Mouse (Mus musculus) forebrain, embryonic 12.5 days (tissue): ENCODE results near the gene Catsper1. TPM values are rescaled to one million over a fixed set of nuclear protein-coding genes. Genes with fewer than 3 reads are reported as not detected.
A peak's percentile ranks its signal among the peaks of the same experiment; 100 is the strongest.

Experiments
- ATAC-seq: fragments of 200-750 bp; cut with Nextera tagmentation; 2 replicates; pipeline ENCODE4 v1.8.0; 2017; ENCODE audit warnings: moderate TSS enrichment; ENCODE audit not compliant: low FRiP score
- H3K27ac ChIP-seq: fragments of 300-500 bp; sonication (generic); 2 replicates; pipeline ENCODE4 v1.5.1; 2016; ENCODE audit warnings: mild to moderate bottlenecking
- H3K27me3 ChIP-seq: fragments of 300-500 bp; sonication (generic); 2 replicates; pipeline ENCODE4 v1.6.1; 2016; ENCODE audit warnings: mild to moderate bottlenecking
- H3K36me3 ChIP-seq: fragments of 300-500 bp; sonication (generic); replicated peaks from 2 replicates; pipeline ENCODE4 v1.6.1; 2016; ENCODE audit warnings: mild to moderate bottlenecking
- H3K4me1 ChIP-seq: fragments of 300-500 bp; sonication (generic); 2 replicates; pipeline ENCODE4 v1.6.1; 2016
- H3K4me2 ChIP-seq: fragments of 300-500 bp; sonication (generic); 2 replicates; pipeline ENCODE4 v1.6.1; 2016; ENCODE audit warnings: mild to moderate bottlenecking, moderate library complexity
- H3K4me3 ChIP-seq: fragments of 300-500 bp; sonication (generic); replicated peaks from 2 replicates; pipeline ENCODE4 v1.5.1; 2016; ENCODE audit warnings: mild to moderate bottlenecking
- H3K9ac ChIP-seq: fragments of 300-500 bp; sonication (generic); 2 replicates; pipeline ENCODE4 v1.6.1; 2016; ENCODE audit warnings: mild to moderate bottlenecking
- H3K9me3 ChIP-seq: fragments of 300-500 bp; sonication (generic); 2 replicates; pipeline ENCODE4 v1.6.1; 2016
- WGBS: fragments of 180-500 bp; shearing (Covaris S2); methylation state at CpG from one replicate; pipeline ENCODE4 v1.1.7; 2016; 5-methylcytosine and 5-hydroxymethylcytosine counted together
- polyA plus RNA-seq: library from polyadenylated mRNA; unstranded; fragments of >200 nt; fragmentation: Nextera tagmentation; extraction: Ambion mirVana; gene quantifications from 2 replicates; pipeline ENCODE4 v1.2.1, GENCODE M21; 2016

Catsper1 gene
- not detected in 2 replicates for polyA plus RNA-seq

DNA sequence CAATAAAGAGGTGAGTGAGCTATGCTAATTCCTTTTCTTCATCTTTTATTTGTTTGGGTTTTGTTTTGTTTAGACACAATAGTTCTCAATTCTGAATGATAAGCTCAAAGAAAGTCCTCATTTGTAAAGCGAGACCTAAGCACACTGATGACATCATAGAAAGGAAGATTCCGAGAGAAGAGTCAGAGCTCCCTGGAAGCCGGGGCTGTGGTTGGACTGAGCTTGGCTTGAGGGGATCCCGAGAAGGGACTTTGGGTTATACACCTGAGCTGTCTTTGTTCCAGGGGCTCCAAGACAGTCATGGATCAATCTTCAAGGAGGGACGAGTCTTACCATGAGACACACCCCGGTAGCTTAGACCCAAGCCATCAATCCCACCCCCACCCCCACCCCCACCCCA, at the start of gene Catsper1:
TSS of gene Catsper1 (plus strand) at position 301 of the 400 bp plus-strand sequence.
- Histone ChIP-seq H3K4me3 (no peak within 1 kb of the TSS), H3K4me1 (no peaks in the 10 kb centered on the region), H3K9ac (no peak within 1 kb of the TSS), H3K27ac (no peak within 1 kb of the TSS), H3K4me2 (no peak within 1 kb of the TSS), H3K9me3 (no peaks in the 10 kb centered on the region), H3K36me3 (no peaks in the 10 kb centered on the region), H3K27me3 (no peaks in the 10 kb centered on the region)
- no peak for ATAC-seq
- WGBS: 86% methylated on average over 6 of the region's 6 CpGs

GRCm38 (mm10) chr19:5294972-5295735, 40.4 kb upstream of the Catsper1 start, which contains the start of gene Sf3b2:
Gene Sf3b2 (minus strand): TSS chr19:5295455.
- ATAC-seq: peak; percentile 95

DNA sequence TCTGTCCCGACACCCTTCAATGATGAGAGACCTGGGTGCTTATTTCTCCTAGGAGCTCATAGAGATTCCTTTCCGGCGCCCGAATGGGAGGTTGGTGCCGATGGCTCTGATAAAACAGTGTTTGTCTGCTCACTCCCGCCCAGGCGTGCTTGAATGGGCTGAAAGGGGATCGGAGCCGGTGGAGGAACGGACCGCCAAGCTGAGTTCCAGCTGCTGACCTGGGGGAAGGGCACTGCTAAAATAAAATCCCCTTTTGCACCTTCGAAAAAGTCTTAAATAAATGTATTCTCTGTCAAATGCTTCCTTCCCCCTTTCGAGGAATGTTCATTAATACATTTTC, 39.8 kb upstream of the Catsper1 start:
- peaks cover 44% of the 10 kb centered on the region for H3K4me1 ChIP-seq
- no peaks in the 10 kb centered on the region for H3K27me3 ChIP-seq
- ATAC-seq: peak; percentile 48
- H3K4me2 ChIP-seq: peak overlapping the region; percentile 78
- WGBS: 7% methylated on average over 13 of the region's 13 CpGs
- H3K9me3 ChIP-seq: no peaks in the 10 kb centered on the region
- H3K9ac ChIP-seq: peak overlapping the region; percentile 72
- peak overlapping the region; percentile 91 for H3K27ac ChIP-seq
- H3K4me3 ChIP-seq: peak overlapping the region; percentile 80
- H3K36me3 ChIP-seq: peaks cover 23% of the 10 kb centered on the region

More at GRCm38 (mm10) chr19:5294972-5295735, 40.4 kb upstream of the Catsper1 start, which contains the start of gene Sf3b2:
- Histone ChIP-seq H3K4me3 (peak within 1 kb of the TSS; percentile 80), H3K9ac (peak within 1 kb of the TSS; percentile 81), H3K4me2 (peak within 1 kb of the TSS; percentile 78), H3K36me3 (peaks cover 29% of the 10 kb centered on the region), H3K27me3 (no peaks in the 10 kb centered on the region), H3K9me3 (no peaks in the 10 kb centered on the region), H3K27ac (peak within 1 kb of the TSS; percentile 91), H3K4me1 (peaks cover 44% of the 10 kb centered on the region)
- under 1% methylated on average over 46 of the region's 46 CpGs for WGBS

DNA sequence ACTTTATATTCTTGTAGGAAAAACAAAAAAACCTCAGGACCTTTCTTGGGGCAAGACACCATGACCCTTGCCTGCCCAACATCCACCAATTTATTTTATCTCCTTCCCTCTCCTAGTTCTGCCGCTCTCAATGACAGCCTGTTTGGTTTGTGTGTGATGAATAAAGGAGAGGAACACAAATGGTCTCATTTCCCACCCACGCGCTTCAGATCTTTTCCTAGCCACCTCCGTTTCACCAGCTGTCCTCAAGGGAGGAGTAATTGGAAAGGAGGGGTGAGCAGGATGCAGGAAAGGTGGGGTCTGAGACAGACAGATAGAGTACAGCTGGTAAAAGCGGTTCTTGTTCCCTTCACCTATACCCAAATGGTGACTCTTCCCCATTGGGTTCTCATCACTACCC, 38.9 kb upstream of the Catsper1 start:
- Histone ChIP-seq H3K4me2 (no peak overlapping the region), H3K9me3 (no peaks in the 10 kb centered on the region), H3K9ac (no peak overlapping the region), H3K27ac (no peak overlapping the region), H3K36me3 (peaks cover 14% of the 10 kb centered on the region), H3K4me3 (no peak overlapping the region), H3K4me1 (peaks cover 44% of the 10 kb centered on the region), H3K27me3 (no peaks in the 10 kb centered on the region)
- no peak for ATAC-seq
- 85% methylated on average over 5 of the region's 5 CpGs for WGBS

DNA sequence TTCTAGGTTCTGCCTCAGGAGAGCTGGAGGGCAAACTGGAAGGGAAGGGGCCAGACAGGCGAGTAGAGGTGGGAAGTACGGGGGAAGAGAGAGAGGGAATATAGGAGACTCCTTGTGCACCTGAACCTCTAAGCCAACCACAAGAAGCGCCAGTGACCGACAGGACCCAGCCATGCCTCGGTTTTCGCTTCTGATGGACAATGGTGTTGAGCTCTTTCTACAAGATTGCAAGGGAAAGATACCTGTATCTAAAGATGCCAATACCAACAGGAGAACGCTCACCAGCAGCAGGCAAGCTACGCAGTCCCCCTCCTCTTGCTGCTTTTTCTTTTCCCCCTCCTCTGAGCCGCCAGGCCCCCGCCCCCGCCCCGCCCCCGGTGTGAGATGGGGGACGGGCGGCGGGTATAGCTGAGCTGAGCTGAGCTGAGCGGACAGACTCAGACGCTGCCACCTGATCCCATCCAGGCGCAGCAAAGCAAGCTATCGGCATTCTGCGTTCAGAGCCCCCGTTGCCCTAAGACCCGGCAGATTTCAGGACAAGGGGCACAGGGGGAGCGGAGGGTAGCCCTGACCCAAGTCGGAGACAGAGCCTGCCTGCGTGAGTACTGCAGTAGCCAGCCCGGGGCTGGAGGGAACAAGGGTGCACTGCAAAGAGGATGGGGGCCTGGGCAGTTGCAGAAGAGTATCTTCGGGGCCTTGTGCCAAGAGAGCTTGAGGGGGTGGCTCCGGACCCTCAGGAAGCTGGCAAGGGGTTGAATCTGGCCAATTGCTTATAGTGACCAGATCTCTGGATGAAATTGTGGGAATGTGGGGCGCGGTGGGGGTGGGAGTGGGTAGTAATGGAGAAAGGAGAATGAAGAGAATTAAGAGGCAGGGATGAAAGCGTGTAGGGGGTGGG, 37.4 kb upstream of the Catsper1 start, which contains the start of gene Gal3st3:
TSS of gene Gal3st3 (plus strand) at position 429 of the 898 bp plus-strand sequence.
- Histone ChIP-seq H3K9ac (peak within 1 kb of the TSS; percentile 89), H3K27ac (peak within 1 kb of the TSS; percentile 83), H3K4me3 (peak within 1 kb of the TSS; percentile 62), H3K27me3 (no peaks in the 10 kb centered on the region), H3K36me3 (peaks cover 10% of the 10 kb centered on the region), H3K4me2 (peak within 1 kb of the TSS; percentile 83), H3K9me3 (no peaks in the 10 kb centered on the region), H3K4me1 (peaks cover 40% of the 10 kb centered on the region)
- ATAC-seq: peak; percentile 72
- 5% methylated on average over 32 of the region's 32 CpGs for WGBS

DNA sequence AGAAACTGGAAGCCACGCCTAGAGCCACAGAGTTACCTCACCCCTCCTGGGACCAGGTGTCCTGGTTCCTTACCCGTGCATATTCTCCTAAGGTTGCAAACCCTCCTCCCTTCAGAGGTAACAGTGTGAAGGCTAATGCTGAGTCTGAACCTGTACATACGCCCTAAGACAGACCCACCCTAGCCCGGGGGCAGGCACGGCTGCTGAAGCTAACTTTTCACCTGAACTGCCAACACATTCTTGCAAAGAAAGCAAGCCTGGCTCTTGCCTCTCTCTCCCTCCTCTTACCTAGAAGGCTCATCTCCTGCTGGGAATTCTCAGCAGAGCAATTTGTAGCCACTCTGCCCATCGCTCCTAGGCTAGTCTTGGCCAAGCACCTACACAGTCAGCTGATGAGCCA, 35.0 kb upstream of the Catsper1 start:
- ATAC-seq: no peak
- no peaks in the 10 kb centered on the region for H3K9me3 ChIP-seq
- H3K4me1 ChIP-seq: peaks cover 28% of the 10 kb centered on the region
- no peaks in the 10 kb centered on the region for H3K27me3 ChIP-seq
- no peak overlapping the region for H3K9ac ChIP-seq
- no peak overlapping the region for H3K27ac ChIP-seq
- H3K4me2 ChIP-seq: no peak overlapping the region
- no peak overlapping the region for H3K4me3 ChIP-seq
- 88% methylated on average over 6 of the region's 6 CpGs for WGBS
- peaks cover 23% of the 10 kb centered on the region for H3K36me3 ChIP-seq

DNA sequence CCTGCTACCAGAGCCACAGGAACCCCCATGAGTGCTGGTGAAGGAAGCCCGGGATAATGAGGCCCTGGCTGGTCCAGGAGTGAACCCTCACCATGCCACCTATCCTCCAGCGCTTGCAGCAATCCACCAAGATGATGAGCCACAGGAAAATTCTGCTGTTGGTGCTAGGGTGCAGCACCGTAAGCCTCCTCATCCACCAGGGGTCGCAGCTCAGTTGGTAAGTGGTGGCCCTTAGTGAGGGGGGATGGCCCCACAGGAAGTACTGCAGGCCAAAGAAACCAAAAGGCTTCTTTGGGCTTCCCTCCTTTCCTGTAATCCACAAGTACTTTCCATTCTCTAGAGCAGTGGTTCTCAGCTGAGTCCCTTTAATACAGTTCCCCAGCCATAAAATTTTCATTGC, 33.1 kb upstream of the Catsper1 start:
- H3K4me1 ChIP-seq: peaks cover 19% of the 10 kb centered on the region

GRCm38 (mm10) chr19:5306279-5306678, 29.3 kb upstream of the Catsper1 start:
- Histone ChIP-seq H3K36me3 (peaks cover 48% of the 10 kb centered on the region), H3K4me3 (no peak overlapping the region), H3K4me2 (no peak overlapping the region), H3K4me1 (no peaks in the 10 kb centered on the region), H3K27ac (no peak overlapping the region), H3K9ac (no peak overlapping the region), H3K9me3 (peaks cover 7% of the 10 kb centered on the region), H3K27me3 (peaks cover 18% of the 10 kb centered on the region; the same call in 1 of the 2 replicates)
- 85% methylated on average over 6 of the region's 6 CpGs for WGBS
- ATAC-seq: no peak

More for the DNA sequence above, 33.1 kb upstream of the Catsper1 start:
- no peak overlapping the region for H3K27ac ChIP-seq
- H3K4me3 ChIP-seq: no peak overlapping the region
- WGBS: 29% methylated on average over 4 of the region's 4 CpGs
- H3K9ac ChIP-seq: no peak overlapping the region
- no peak overlapping the region for H3K4me2 ChIP-seq
- H3K9me3 ChIP-seq: peaks cover 6% of the 10 kb centered on the region
- H3K27me3 ChIP-seq: peaks cover 13% of the 10 kb centered on the region; the same call in 1 of the 2 replicates
- ATAC-seq: no peak
- peaks cover 41% of the 10 kb centered on the region for H3K36me3 ChIP-seq

- H3K27ac ChIP-seq: no peak overlapping the region
- WGBS: 47% methylated on average over 98 of the region's 98 CpGs
- H3K36me3 ChIP-seq: peaks cover 48% of the 10 kb centered on the region
- H3K27me3 ChIP-seq: peaks cover 18% of the 10 kb centered on the region; the same call in 1 of the 2 replicates
- no peak overlapping the region for H3K9ac ChIP-seq
- H3K4me1 ChIP-seq: no peaks in the 10 kb centered on the region
- peak overlapping the region; percentile 34; the same call in 1 of the 2 replicates for H3K4me2 ChIP-seq
- H3K9me3 ChIP-seq: peaks cover 7% of the 10 kb centered on the region
- H3K4me3 ChIP-seq: peak overlapping the region; percentile 22
- ATAC-seq: no peak
Measured at GRCm38 (mm10) chr19:5306968-5307734, 28.4 kb upstream of the Catsper1 start.

DNA sequence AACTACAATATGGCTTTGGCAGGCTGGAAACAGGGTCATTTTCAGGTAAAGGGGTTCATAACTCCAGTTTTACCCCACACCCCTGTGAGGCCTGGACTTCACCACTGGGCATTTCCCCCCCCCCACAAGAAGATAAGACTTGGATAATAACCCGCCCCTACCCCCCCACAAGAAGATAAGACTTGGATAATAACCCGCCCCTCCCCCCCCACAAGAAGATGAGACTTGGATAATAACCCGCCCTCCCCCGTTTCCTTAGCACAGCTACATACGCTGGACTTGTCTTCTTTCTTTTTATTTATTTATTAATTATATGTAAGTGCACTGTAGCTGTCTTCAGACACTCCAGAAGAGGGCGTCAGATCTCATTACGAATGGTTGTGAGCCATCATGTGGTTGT, 26.5 kb upstream of the Catsper1 start:
- 78% methylated on average over 7 of the region's 7 CpGs for WGBS
- Histone ChIP-seq H3K36me3 (peaks cover 30% of the 10 kb centered on the region), H3K27me3 (peaks cover 18% of the 10 kb centered on the region; the same call in 1 of the 2 replicates), H3K9ac (no peak overlapping the region), H3K4me3 (no peak overlapping the region), H3K9me3 (peaks cover 7% of the 10 kb centered on the region), H3K4me2 (no peak overlapping the region), H3K4me1 (no peaks in the 10 kb centered on the region), H3K27ac (no peak overlapping the region)
- ATAC-seq: no peak

- H3K4me1 ChIP-seq: no peaks in the 10 kb centered on the region
- no peak overlapping the region for H3K9ac ChIP-seq
- H3K36me3 ChIP-seq: no peaks in the 10 kb centered on the region
- H3K9me3 ChIP-seq: no peaks in the 10 kb centered on the region
- ATAC-seq: no peak
- no peak overlapping the region for H3K27ac ChIP-seq
- no peak overlapping the region for H3K4me2 ChIP-seq
- no peak overlapping the region for H3K4me3 ChIP-seq
- 89% methylated on average over 8 of the region's 8 CpGs for WGBS
- no peaks in the 10 kb centered on the region for H3K27me3 ChIP-seq
Measured at GRCm38 (mm10) chr19:5313189-5313588, 22.4 kb upstream of the Catsper1 start.
